Mouse (Mus musculus) lung, postnatal 36 days (tissue): ENCODE results near the gene Htt.

Source experiments
- DNase-seq: peaks from one replicate; pipeline ENCODE4 v3.0.0; 2022; ENCODE audit warnings: mixed read lengths

Gene Htt

DNA sequence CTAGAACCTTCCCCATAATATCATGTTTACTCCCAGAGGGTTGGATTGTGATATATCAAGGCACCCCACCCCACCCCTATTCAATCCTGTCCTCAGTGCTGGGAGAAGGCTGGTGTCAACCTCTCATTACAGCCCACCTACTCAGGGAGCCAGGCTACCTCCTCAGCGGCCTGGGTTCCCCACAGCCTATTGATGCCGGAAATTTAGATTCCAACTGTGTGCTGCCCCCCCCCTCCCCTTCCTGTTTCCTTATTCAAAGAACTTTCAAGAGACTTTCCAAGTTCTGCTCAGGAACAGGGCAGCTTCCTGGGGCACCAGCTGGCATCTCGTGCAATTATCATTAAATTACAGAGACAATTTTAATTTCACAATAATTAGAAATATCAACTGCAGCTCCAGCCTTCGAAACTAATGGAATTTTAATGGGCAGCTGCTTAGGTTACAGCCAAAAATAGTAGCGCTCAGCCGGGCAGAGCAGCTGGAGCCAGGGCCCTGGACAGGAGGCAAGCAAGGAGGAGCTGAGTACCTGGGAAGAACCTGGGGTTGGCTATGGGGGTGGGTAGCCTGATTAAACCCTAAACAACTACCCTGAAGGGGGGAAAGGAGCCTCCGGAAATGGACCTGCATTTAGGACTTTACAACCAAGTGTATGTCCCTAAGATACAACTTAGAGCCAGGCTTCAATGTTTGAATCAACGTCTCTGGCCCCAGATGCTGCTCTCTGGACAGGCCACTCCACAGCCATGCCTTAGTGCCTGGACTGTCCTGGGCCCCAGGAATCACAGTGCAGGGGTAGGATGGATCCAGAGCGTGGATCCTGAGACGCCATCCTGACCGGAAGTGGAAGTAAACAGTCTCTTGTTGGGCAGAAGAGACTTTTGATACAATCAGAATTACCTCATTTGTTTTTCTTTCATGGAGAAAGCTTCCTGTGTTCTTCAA is 170.2 kb downstream of the Htt start:
- peak; percentile 68 for DNase-seq

DNA sequence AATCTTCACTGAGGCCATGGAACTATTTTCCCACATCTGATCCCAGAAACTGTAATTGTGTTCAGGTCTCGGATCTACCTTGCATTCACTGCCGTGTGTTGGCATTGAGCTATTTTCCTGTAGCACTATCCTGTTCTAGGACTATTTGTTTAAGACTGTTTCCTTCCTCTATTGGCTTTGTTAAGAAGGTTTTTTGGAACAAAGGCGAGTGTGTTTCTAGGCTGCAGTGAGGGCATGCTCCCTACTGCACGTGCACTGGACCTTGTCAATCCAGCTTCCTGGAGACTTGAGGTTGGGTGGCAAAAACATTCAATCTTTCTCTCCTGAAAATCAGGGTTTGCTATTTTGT is 170.9 kb downstream of the Htt start:
- DNase-seq: peak; percentile 74

DNA sequence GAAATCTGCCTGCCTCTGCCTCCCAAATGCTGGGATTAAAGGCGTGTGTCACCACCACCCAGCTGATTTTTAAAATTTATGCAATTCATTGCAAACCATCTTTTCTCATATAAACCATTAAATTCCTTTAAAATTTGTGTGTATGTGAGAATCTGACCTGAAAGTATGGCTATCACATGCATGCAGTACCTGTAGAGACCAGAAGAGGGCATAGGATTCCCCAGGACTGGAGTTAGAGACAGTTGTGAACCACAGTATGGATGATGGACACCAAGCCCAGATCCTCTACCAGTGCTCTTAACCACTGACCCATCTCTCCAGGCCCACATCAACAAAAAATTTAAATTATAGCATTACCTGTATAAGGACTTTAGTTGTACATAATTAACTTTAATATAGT is 171.9 kb downstream of the Htt start:
- DNase-seq: peak; percentile 40

DNA sequence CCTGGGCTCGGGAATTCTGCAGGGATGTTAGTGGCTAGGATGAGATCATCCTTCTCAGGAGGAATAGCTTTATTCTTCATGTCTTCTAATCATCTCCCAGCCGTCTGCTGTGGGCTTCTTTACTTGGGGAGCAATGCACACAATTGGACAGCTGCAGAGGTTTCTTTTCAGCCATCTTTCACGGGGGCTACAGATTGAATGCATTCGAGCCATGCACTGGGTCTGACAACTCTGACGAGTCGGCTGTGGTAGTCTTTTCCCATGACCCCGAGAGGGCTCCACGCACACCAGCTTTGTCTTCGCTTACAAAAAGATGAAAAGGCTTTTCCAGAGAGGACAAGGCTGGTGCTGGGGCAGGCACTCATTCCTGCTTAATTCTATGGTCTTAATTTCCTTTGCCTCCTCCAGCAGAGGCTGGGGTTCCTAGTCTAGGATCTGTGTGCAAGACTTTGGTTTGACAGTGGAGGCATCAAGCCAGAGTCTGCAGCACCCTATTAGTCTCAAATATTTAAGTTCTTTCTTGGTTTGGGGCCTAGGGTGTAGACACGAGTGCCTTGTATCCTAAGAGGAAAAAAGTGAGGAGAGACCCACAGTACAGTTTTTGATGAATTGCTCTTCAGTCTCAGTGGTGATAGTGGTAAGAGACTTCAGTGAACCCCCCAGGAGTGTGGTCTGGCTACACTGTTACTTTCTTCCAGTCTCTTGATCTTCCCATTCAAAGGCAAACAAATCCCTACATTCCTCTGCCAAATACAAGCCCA is 180.3 kb downstream of the Htt start:
- no peak for DNase-seq

DNA sequence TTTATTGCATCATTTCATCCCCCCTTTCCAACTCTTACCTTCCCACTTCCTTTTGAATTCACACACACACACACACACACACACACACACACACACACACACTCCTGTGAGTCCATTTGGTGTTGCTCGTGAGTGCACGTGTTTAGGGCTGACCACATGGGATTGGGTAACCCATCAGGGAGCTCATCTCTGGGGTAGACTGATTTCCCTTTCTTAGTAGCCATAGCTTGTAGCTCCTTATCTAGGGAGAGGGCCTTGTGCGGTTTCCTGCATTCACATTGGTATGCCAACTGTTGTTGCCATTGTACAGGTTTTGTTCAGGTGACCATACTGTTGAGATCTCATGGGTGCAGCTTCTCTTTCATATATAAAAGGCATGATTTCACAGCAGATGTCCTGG is 181.9 kb downstream of the Htt start:
- DNase-seq: no peak

DNA sequence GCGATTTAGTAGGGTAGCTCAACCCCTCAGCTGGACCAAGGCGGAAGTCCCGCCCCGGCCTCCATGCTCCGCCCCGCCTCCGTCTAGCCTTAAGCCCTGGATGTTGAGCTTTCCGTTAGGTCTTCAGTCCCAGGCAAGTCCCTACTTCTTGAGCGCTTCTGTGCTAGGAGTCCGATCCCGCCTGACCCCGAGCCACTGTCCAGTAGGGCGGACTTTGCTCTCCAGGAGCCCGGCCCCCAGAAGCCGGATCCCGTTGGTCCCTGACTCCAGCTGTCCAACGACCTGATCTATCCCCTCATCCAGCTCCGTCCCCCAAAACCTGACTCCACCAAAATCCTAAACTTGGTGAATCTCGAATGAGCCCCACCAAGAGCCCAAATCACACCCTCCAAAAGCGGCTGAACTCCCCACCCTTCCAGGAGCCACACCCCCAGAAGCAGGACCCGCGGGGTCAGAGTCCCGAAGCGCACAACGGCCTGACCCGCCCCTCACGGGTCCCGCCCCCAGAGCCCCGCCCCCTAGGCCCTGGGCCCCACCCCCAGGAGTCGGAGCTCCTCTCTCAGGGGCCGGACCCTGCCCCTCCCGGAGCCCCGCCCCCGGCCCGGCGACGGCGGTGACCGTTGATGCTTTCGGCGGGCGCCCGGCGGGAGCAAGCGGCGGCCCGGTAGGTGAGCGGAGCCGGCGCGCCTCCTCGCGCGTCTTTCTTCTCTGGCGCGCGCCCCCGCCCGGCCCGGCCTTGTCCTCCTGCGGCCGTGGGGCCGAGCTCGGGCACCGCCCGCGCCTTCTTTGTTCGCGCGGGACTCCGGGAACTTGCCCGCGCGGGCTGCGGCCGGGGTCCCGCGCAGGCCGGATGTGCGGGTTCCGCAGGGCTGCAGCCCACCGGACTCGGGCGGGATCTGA is 187.6 kb downstream of the Htt start, which contains the start of gene Rgs12:
Gene Rgs12 (plus strand): TSS at position 585 of the 900 bp plus-strand sequence.
- DNase-seq: peak; percentile 90

DNA sequence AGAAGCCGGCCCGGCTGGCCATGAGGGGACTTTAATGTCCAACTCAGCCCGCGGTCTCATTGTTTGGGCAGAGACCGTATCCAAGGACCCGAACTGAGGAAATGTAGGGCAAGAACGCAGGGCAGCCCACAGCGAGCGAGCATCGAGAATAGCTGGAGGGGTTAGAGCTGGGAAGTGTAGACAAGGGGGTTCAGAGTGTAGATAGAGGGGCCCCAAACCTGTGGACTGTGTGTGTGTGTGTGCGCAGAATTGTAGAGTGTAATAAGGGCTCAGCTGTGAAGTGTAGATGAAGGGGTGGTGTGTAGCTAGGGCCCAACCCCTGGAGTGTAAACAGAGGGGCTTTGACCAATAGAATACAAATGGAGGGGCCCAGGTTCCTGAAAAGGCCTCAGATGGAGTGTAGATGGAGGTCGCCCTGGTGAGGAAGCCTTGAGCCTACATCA is 188.2 kb downstream of the Htt start:
- no peak for DNase-seq

DNA sequence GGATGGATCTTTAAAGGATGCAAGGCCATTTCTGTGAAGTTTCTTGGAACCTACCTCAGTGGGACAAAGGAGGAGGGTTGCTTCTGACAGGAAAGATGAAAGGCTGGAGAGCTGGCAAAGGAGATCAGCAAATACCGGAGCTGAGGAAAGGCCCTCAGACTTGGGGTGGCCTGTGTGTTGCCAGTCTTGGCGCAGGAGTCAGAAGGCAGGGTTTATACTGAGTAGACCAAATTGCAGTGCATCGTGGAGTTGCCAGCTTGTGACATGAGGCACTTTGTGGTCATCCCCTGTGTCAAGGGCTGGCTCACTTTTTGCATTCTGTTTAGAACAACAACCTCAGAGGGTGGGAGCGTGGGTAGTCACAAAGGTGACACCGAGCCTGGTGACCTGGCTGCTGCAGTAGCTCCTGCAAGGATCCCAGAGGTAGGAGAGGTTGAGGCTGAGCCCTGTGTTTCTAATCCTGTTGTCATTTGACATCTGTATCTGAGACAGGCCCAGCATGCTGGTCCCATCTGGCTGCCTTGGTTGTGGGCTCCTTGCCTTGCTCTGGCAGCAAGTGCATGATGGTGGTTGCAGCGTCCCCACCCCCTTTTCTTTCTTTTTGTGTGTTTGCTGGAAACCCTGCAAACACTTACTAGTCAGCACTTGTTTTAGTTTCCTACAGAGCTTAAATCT is 189.1 kb downstream of the Htt start:
- no peak for DNase-seq

DNA sequence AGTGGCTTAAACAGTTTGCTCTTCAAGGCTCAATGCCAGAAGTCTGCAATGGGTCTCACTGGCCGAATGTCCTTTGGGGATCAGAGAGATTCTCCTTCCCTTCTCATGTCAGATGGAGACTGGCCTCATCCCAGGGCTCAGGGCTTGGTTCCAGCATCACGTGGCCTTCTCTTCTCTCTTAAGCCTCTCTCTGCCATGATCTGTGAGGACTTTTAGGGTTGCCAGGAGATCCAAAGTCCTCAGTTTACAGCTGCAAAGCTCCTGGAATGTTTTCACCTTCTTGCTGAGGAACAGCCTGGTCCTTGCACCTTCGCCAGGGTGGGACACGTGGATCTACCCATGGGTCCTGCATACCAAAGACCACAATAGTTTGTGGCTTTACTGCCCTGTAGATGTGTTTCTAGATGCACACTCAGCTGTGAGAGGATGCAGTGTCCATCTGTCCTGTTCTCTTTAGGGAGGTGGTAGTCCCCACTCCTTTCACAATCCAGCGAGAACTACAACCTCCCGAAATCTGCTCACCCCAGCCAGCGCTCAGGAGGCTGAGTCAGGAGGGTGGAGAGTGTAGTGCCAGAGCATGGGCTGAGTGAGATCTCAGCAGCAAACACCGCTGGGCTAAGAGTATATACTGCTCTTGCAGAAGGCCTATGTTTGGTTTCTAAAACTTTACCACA is 189.8 kb downstream of the Htt start:
- DNase-seq: no peak

DNA sequence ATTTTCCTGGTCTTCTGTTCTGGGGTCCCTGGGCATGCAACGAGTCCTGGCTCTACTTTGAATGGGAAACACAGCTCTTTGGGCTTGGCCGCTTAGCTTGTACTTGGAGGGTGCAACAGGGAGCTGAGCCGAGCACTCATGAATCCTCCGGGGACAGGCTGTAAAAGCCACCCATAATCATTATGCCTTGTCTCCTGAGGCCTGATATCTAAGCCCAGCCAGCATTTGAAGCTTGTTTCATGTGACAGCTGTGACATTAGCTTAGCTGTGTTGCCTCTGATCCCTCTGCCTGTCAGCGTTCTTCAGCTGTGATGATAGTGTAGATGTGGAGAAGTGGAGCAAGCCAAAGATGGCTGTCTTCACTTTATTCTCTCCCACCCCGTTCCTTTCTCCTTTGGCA is 193.0 kb downstream of the Htt start:
- no peak for DNase-seq

DNA sequence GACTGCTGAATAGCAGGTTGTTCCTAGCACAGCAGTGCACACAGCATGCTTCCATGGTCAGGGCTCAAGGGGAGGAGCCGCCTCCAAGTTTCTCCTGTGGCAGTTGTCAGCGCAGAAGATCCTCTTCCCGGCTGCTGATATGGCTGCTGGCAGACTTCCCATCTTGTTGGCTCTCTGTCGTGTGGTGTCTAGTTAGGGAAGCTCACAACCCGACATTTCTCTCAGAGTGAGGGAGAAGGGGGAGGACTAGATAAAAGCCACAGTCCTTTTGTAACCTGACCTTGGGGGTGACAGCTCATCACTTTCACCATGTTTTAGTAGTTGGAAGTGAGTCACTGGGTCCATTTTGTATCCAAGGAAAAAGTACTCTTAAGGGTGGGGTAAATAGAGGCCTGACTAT is 194.1 kb downstream of the Htt start:
- DNase-seq: peak; percentile 67

DNA sequence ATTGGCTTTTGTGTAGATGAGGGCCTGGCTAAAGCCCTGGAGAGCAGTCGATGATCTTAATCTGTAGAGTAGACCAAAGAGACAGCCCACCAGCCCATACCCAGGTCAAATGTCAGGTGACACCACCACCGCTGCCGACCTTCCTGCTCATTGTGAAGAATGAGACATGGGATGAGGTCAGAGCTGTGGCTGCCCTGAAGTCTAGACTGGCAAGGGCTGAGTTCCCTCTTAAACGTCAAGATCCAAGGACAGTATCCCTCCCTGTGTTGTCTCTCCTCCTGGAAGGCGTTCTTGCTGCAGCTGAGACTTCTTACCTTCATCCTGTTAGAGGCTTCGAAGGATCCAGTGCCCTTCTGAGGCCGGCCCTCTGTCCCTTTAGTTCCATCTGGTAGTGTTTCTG is 194.6 kb downstream of the Htt start:
- DNase-seq: no peak

DNA sequence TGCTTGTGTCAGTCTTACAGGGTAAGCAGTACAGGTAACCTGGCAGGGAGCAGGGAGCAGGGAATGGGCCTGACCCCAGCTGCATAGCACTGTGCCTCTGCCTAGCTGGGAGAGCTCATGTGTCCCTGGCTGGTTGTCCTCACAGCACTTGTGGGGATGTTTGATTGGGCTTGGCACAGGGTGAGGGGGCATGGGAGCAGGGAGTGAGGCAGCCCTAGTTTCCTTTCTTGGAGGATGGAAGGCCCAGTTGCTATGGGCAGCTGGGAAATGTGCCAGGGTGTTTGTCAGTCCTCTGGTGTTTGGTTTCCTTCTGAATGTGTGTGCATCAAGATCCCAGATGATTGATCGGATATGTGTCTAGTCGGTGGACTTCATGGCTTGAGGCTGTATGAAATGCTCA is 195.5 kb downstream of the Htt start:
- DNase-seq: peak; percentile 79

DNA sequence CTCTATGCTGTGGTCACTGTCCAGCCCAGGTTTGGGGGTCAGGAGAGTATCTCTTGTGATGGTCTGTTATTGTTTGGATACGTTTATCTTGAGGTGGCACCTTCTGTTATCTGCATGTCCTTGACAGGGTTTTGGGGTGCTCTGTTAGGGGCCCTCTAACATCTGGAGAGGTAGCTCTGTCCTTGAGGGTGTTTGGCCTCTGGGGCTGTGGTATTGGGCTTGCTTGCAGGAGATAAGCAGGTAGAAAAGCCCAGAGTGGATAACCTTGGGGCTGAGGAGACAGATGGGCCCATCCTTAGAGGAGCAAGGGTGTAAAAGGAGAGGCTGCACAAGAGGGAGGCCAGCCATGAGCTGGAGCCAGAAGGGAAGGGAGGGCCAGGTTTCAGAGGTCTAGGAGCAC is 198.5 kb downstream of the Htt start:
- DNase-seq: no peak
